Mouse (Mus musculus): ENCODE results near the gene E2f6. TPM values are rescaled to one million over a fixed set of nuclear protein-coding genes. Genes with fewer than 3 reads are reported as not detected.
A peak's percentile ranks its signal among the peaks of the same experiment; 100 is the strongest.

Gene E2f6
- total RNA-seq, 2 experiments from 2014 or later: 19.2 to 21.9 TPM

- DNase-seq: peak; percentile 43
- intact Hi-C loops (cut with DNase I): no loop called here
Measured at GRCm38 (mm10) chr12:16870405-16871068, 59.8 kb downstream of the E2f6 start.

GRCm38 (mm10) chr12:16872006-16872405 is 61.2 kb downstream of the E2f6 start:
- intact Hi-C loops (cut with DNase I): no loop called here

DNA sequence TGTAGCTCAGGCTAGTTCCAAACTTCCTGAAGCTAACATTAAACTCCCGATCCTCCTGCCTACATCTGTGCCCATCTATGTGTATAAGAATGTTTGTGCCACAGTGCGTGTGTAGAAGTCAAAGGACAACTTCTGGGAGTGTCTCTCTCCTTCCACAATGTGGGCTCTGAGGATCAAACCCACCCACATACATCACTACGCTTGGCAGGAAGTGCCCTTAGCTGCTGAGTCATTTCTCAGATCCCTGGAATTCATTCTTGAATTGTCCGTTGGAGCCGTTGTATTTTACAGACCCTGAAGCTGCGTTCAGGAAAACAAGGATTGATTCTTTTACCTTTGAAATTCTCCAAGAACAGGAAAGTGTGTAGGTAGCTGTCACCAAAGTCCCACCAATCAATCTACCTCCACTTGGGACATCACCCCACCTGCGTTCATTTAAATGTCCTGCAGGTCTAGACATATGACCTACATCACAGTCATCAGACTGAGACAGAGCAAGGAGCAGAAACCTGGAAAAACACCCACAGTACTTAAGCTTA is 62.2 kb downstream of the E2f6 start:
- intact Hi-C loops (cut with DNase I): no loop called here
- no peak for DNase-seq

More at GRCm38 (mm10) chr12:16872006-16872405, 61.2 kb downstream of the E2f6 start:
- no peak for DNase-seq

DNA sequence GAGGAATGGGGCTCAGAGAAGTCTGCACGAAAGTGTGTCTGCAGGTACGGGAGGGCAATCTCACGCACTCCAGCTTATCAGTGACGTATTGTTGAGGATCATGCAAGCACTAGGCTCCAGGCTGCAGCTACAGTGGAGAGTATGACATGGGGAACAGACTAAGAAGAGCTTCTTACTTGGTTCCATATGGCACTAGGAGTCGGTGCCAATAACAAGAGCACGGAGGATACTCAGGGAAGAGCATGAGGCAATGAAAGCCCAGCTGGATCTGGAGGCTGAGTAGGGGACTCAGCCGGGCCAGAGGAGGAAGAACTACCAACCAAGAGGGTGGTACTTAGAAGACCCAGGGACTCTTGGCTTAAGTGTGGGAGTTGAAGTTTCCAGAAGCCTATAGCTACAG is 62.8 kb downstream of the E2f6 start:
- intact Hi-C loops (cut with DNase I): no loop called here

GRCm38 (mm10) chr12:16874086-16874485 is 63.3 kb downstream of the E2f6 start:
- intact Hi-C loops (cut with DNase I): no loop called here
- no peak for DNase-seq

More for the DNA sequence above, 62.8 kb downstream of the E2f6 start:
- no peak for DNase-seq

DNA sequence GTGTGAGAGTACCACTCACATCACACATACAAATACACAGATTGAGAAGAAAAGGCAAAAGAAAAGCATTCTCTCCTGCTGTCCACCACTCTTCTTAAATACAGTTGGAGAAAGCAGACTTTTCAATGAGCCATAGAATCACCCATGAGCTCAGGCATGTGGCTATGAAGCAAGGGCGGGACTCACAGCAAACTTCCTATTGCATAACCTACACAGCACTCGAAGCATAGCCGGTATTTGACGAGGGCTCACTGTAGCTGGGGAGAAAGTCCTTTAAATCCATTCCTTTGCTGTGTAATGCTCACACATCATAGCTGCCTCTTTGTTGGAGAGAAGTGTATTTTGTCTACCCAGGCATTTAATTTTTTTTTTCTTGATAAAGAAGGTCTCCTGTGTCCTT is 64.5 kb downstream of the E2f6 start:
- no peak for DNase-seq
- intact Hi-C loops (cut with DNase I): no loop called here

DNA sequence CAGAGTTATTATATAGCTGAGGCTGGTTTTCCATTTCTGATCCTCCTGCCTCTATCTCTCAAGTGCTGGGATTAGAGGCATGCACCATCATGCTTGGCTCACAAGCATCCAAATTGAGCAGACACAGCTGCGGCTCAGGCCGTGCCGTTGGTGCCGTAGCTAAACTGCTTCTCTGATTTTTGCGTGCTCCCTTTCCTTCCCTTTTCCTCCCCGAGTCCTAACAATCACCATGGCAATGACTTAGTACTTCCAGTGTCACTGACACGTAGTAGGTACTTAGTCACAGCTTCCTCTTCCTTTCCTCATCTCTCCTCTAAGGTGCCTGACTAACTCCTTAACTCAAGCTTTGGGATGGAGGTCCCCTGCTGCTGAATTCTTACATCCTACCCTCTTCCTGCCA is 64.9 kb downstream of the E2f6 start:
- intact Hi-C loops (cut with DNase I): no loop called here

DNA sequence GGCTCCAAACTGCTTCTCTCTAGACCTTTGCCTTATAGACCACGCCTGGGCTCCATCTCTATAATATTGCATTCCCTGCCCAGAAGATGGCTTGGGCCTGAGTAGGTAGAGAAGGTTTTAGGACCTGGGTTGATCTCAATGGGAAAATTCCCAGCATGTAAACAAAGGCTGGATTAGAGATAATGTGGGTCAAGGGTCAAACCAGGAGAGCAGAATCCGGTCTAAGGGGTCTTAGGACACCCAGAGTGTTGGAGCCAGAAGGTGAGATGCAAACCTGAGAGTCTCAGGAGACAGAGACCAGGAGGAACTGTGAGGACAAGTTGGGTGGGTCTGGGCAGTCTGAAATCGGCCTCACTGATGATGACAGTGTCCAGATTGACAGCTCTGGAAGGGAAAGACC is 65.9 kb downstream of the E2f6 start:
- intact Hi-C loops (cut with DNase I): no loop called here
- no peak for DNase-seq

More for the DNA sequence above, 64.9 kb downstream of the E2f6 start:
- DNase-seq: no peak

DNA sequence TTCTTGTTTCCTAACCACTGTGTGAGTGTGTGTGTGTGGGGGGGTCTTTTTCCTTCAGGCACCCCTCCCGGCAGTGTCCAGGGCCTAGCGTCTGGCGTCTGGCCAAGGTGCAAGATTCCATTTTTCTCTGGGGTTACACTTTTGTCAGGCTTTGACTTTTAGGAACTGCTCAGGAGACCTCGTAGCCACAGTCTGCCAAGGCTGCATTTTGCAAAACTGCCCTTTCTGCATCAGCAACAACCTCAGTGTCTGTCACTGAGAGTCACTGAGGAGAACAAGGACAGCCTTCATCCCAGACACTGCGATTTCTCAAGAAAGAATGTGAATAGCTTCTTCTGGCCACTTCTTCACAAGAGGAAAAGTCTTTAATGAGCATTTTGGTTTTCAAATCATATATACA is 66.4 kb downstream of the E2f6 start:
- DNase-seq: no peak
- intact Hi-C loops (cut with DNase I): no loop called here

GRCm38 (mm10) chr12:16877679-16878078 is 66.9 kb downstream of the E2f6 start:
- intact Hi-C loops (cut with DNase I): no loop called here
- no peak for DNase-seq

DNA sequence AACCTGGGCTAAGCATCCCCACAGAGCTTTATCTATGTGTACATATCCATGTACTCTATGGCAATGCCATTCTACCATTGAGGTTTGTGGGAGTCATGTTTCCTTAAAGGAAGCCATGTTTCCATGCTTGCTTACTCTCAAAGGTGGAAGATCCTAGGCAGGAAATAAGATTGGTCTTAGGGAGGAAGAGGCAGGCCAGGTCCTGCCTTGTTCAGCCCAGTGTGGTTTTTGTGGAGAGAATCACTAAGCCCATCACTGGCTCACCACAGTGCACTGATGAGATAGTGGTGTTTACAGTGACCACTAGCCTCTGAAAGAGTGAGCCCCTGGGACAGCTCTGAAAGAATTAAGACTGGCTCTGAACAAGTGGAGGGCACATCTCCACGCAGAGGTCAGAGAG is 68.6 kb downstream of the E2f6 start:
- intact Hi-C loops (cut with DNase I): no loop called here
- no peak for DNase-seq

GRCm38 (mm10) chr12:16880077-16880476 is 69.3 kb downstream of the E2f6 start:
- intact Hi-C loops (cut with DNase I): no loop called here
- no peak for DNase-seq

DNA sequence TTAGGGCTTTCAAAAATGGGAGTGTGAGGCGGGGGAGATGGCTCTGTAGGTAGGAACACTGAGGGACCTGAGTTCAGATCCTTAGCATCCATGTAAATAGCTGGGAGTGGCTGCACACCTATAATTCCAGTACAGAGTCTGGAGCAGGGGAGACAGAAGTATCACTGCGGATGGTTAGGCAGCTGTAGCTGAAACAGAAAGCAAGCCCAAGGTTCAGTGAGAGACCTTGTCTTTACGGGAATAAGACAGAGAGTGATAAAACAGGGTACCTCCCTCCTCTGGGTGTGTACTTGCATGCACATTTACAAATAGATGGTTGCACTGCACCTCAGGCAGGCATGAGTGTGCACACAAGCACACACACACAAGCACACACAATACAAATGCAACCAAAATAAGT is 71.7 kb downstream of the E2f6 start:
- no peak for DNase-seq
- intact Hi-C loops (cut with DNase I): no loop called here

GRCm38 (mm10) chr12:16883111-16883510 is 72.3 kb downstream of the E2f6 start:
- DNase-seq: no peak
- intact Hi-C loops (cut with DNase I): no loop called here

GRCm38 (mm10) chr12:16884534-16884933 is 73.8 kb downstream of the E2f6 start:
- intact Hi-C loops (cut with DNase I): no loop called here
- DNase-seq: no peak

GRCm38 (mm10) chr12:16886354-16886753 is 75.6 kb downstream of the E2f6 start:
- intact Hi-C loops (cut with DNase I): no loop called here
- no peak for DNase-seq

Small RNA genes lying within 50 kb of the gene (microRNA-seq; reads per million reads assigned to microRNA genes)
- not detected for gene Gm44305

Other genes with a start within 250 kb of the E2f6 start
- gene Lpin1, start 200.0 kb upstream of the E2f6 start, total RNA-seq (2021): 10 to 100 TPM; 16.7 to 19.5 TPM
- 10 to 100 TPM; 11.5 to 12.5 TPM for gene Ntsr2, start 157.6 kb upstream of the E2f6 start, total RNA-seq (2021)
- under 1 TPM; 0.84 to 0.97 TPM for gene Greb1, start 10.1 kb upstream of the E2f6 start, total RNA-seq (2021)
- 10 to 100 TPM; 53.2 to 57.3 TPM for gene Rock2, start 83.9 kb downstream of the E2f6 start, total RNA-seq (2021)
- 1 to 10 TPM in 1 of 2 experiments, under 1 TPM in 1; 0.68 to 1.1 TPM for gene Pqlc3, start 189.4 kb downstream of the E2f6 start, total RNA-seq (2021)
- 1 to 10 TPM; 1.2 to 2.4 TPM for gene 2410004P03Rik, start 200.8 kb downstream of the E2f6 start, total RNA-seq (2021)

Measured in left cerebral cortex, postnatal 4 days (tissue).